Mouse (Mus musculus) CH12.LX (cell line): Measurements from ENCODE around the gene 2310057J18Rik. TPM values are rescaled to one million over a fixed set of nuclear protein-coding genes. Genes with fewer than 3 reads are reported as not detected.

Experiments used
- DNase-seq: peaks from one replicate; pipeline ENCODE4 v3.0.0-alpha.2; 2013; ENCODE audit errors: extremely low read depth
- H3K27ac ChIP-seq: 2 replicates; pipeline ENCODE4 v1.5.1; 2012; ENCODE audit warnings: low read depth, mild to moderate bottlenecking, control low read depth, moderate library complexity; ENCODE audit not compliant: insufficient read depth
- H3K27me3 ChIP-seq: replicated peaks from 2 replicates; pipeline ENCODE3; 2012; ENCODE audit warnings: inconsistent platforms
- H3K36me3 ChIP-seq, 2 experiments: replicated peaks in 1 of 2; 2 replicates each; pipeline versions ENCODE3 to v1.6.1; 2012; ENCODE audit warnings: inconsistent platforms in 1 of 2, low read length in 1 of 2, mild to moderate bottlenecking in 1 of 2, mixed read lengths in 1 of 2, moderate library complexity in 1 of 2; ENCODE audit not compliant: control insufficient read depth in 1 of 2, insufficient read depth in 1 of 2
- H3K4me1 ChIP-seq, 2 experiments: 2 replicates each; pipeline ENCODE4 v1.6.1; 2012; ENCODE audit warnings: inconsistent platforms in 1 of 2, moderate library complexity in 1 of 2; ENCODE audit not compliant: insufficient read depth in 2 of 2, control insufficient read depth in 1 of 2
- H3K4me2 ChIP-seq: 2 replicates; pipeline ENCODE4 v1.6.1; 2012; ENCODE audit warnings: low read depth, mild to moderate bottlenecking, control low read depth; ENCODE audit not compliant: poor library complexity, insufficient read depth, severe bottlenecking
- H3K4me3 ChIP-seq, 3 experiments: fragments of 150-350 bp in 1 of 3; sonication (generic) in 1 of 3; replicated peaks in 1 of 3; 2 replicates each; pipeline versions ENCODE3 to v1.5.1; 2011 to 2012; ENCODE audit warnings: low read depth in 2 of 3, low read length in 2 of 3, mild to moderate bottlenecking in 2 of 3, moderate library complexity in 2 of 3, control low read depth in 1 of 3, improper control_type of control experiment in 1 of 3, inconsistent platforms in 1 of 3, mixed read lengths in 1 of 3; ENCODE audit not compliant: poor library complexity in 1 of 3
- H3K79me2 ChIP-seq: replicated peaks from 2 replicates; pipeline ENCODE4 v1.6.1; 2012; ENCODE audit warnings: mild to moderate bottlenecking, moderate library complexity; ENCODE audit not compliant: control insufficient read depth, poor library complexity, insufficient read depth, severe bottlenecking; ENCODE audit errors: extremely low read depth
- H3K9ac ChIP-seq: 2 replicates; pipeline ENCODE4 v1.6.1; 2012; ENCODE audit warnings: low read depth, mild to moderate bottlenecking, control low read depth, moderate library complexity; ENCODE audit not compliant: insufficient read depth
- H3K9me3 ChIP-seq: replicated peaks from 2 replicates; pipeline ENCODE3; 2012; ENCODE audit warnings: low read length, inconsistent platforms, mixed read lengths
- EP300 ChIP-seq: IDR thresholded peaks from 2 replicates; pipeline ENCODE4 v1.6.1; 2011; ENCODE audit warnings: low read length, improper control_type of control experiment
- JUND ChIP-seq: conservative IDR thresholded peaks from 2 replicates; pipeline ENCODE4 v1.6.1; 2011; ENCODE audit warnings: low read depth, low read length, improper control_type of control experiment
- MAFK ChIP-seq: IDR thresholded peaks from 2 replicates; pipeline ENCODE4 v1.6.1; 2011; ENCODE audit warnings: low read length, improper control_type of control experiment; ENCODE audit not compliant: insufficient replicate concordance
- MAZ ChIP-seq: IDR thresholded peaks from 2 replicates; pipeline ENCODE4 v1.6.1; 2012; ENCODE audit warnings: low read depth, mild to moderate bottlenecking, inconsistent platforms, low read length, improper control_type of control experiment, moderate library complexity
- PAX5 ChIP-seq: IDR thresholded peaks from 2 replicates; pipeline ENCODE4 v1.6.1; 2012; ENCODE audit warnings: low read length, inconsistent platforms, mixed read lengths
- POLR2AphosphoS2 ChIP-seq: IDR thresholded peaks from 2 replicates; pipeline ENCODE4 v1.6.1; 2011; ENCODE audit warnings: low read depth, low read length, improper control_type of control experiment
- SMC3 ChIP-seq: IDR thresholded peaks from 2 replicates; pipeline ENCODE4 v1.6.1; 2011; ENCODE audit warnings: low read depth, low read length, improper control_type of control experiment
- TBP ChIP-seq: conservative IDR thresholded peaks from 2 replicates; pipeline ENCODE4 v1.6.1; 2011; ENCODE audit warnings: low read depth, low read length, improper control_type of control experiment
- TCF12 ChIP-seq: IDR thresholded peaks from 2 replicates; pipeline ENCODE4 v1.6.1; 2014; ENCODE audit warnings: low read depth, mild to moderate bottlenecking, inconsistent platforms, low read length, improper control_type of control experiment
- ZMIZ1 ChIP-seq: IDR thresholded peaks from 2 replicates; pipeline ENCODE4 v1.6.1; 2012; ENCODE audit warnings: low read depth, mild to moderate bottlenecking, inconsistent platforms, low read length, improper control_type of control experiment
- ZNF384 ChIP-seq: IDR thresholded peaks from 2 replicates; pipeline ENCODE4 v1.6.1; 2012; ENCODE audit warnings: low read depth, low read length, improper control_type of control experiment, inconsistent platforms
- dilution Hi-C: fragments of 300-500 bp; cut with MboI; formaldehyde crosslinking; loops from 2 replicates; pipeline ENCODE4 v1.14.3; 2020; ENCODE audit warnings: low sequenced_read_pairs; ENCODE audit not compliant: extremely low pct_unique_long_range_greater_than_20kb, extremely low pct_ligation_motif_present
- in situ Hi-C: fragments of 300-500 bp; cut with MboI; formaldehyde crosslinking; loops from 3 replicates; pipeline ENCODE4 v1.14.3; 2019; ENCODE audit warnings: low sequenced_read_pairs, low pct_ligation_motif_present, low pct_unique_long_range_greater_than_20kb, mixed read lengths
- polyA plus RNA-seq: library from polyadenylated mRNA; unstranded; fragments of >175 nt; gene quantifications from 2 replicates; pipeline ENCODE4 v1.2.1, GENCODE M21; 2012; ENCODE audit warnings: low read depth; ENCODE audit not compliant: insufficient read length
- total RNA-seq, 2 experiments: library from RNA; depleted of rRNA; stranded (reverse); fragments of 300-350 nt in 1 of 2; fragments of >200 nt in 1 of 2; gene quantifications; 2 replicates each; pipeline ENCODE4 v1.2.3; 2012 to 2014

2310057J18Rik gene
- total and polyA plus RNA-seq, 3 experiments = not detected

GRCm38 (mm10) chr10:28997776-28998175 lies 11.7 kb upstream of the 2310057J18Rik start:
- H3K36me3 ChIP-seq = no peaks in the 10 kb centered on the region
- no peaks in the 10 kb centered on the region for H3K27me3 ChIP-seq
- no peaks in the 10 kb centered on the region for H3K9me3 ChIP-seq
- no peak for TF ChIP-seq JUND
- TF ChIP-seq MAZ = no peak
- no peak for TF ChIP-seq POLR2AphosphoS2
- TF ChIP-seq ZMIZ1 = no peak
- no peaks in the 10 kb centered on the region for H3K79me2 ChIP-seq
- dilution Hi-C loops (no loop called here), in situ Hi-C loops (no loop called here)
- no peak overlapping the region for H3K9ac ChIP-seq
- H3K4me1 ChIP-seq = no peaks in the 10 kb centered on the region
- no peak overlapping the region for H3K4me2 ChIP-seq
- DNase-seq = no peak
- no peak overlapping the region for H3K4me3 ChIP-seq
- no peak overlapping the region for H3K27ac ChIP-seq

GRCm38 (mm10) chr10:28988990-28989389 lies 2.9 kb upstream of the 2310057J18Rik start:
- Histone ChIP-seq H3K4me2 (no peak overlapping the region), H3K27me3 (no peaks in the 10 kb centered on the region), H3K9me3 (no peaks in the 10 kb centered on the region), H3K4me3 (no peak overlapping the region), H3K79me2 (no peaks in the 10 kb centered on the region), H3K36me3 (no peaks in the 10 kb centered on the region), H3K4me1 (no peaks in the 10 kb centered on the region), H3K27ac (no peak overlapping the region), H3K9ac (no peak overlapping the region)
- no peak for DNase-seq
- dilution Hi-C loops = no loop called here
- TF ChIP-seq PAX5 (no peak), MAFK (peak; percentile 78)
- in situ Hi-C loops = no loop called here

GRCm38 (mm10) chr10:28968189-28968588 lies 17.9 kb downstream of the 2310057J18Rik start:
- no peak for DNase-seq
- Histone ChIP-seq H3K9ac (no peak overlapping the region), H3K27me3 (no peaks in the 10 kb centered on the region), H3K4me3 (no peak overlapping the region), H3K27ac (no peak overlapping the region), H3K79me2 (no peaks in the 10 kb centered on the region), H3K4me1 (no peaks in the 10 kb centered on the region), H3K4me2 (no peak overlapping the region), H3K9me3 (no peaks in the 10 kb centered on the region), H3K36me3 (no peaks in the 10 kb centered on the region)
- dilution Hi-C loops = no loop called here
- TF ChIP-seq SMC3 (no peak), ZNF384 (peak; percentile 51; the same call in 1 of the 2 replicates), PAX5 (no peak), TCF12 (no peak), TBP (no peak), EP300 (no peak)
- in situ Hi-C loops = no loop called here
